Mouse (Mus musculus): ENCODE data around the gene Mccc1. TPM values are rescaled to one million over a fixed set of nuclear protein-coding genes. Genes with fewer than 3 reads are reported as not detected.

The Mccc1 gene
- polyA plus RNA-seq, 1 experiment, result 29.8 TPM

DNA sequence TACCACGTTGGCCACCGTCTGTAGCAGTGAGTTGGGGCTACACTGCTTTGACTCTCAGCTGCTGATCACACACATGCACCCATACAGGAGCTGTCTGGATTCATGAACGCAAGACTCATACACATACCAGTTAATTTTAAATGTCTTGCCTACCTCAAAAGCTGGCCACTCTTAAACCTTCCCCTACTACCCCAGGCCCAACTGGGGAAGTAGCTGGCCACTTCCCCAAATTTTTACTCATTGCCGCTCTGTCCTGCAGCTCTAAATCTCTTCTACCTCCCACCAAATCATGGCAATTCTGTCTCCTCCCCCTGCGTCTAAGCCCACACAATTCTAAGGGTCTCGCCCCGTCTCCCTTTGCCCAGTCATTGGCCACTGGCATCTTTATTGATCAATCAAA lies 52.3 kb downstream of the Mccc1 start:
- no peak overlapping the region for H3K4me3 ChIP-seq (ENCODE audit: insufficient read depth, low read length)
- TF ChIP-seq POLR2A (IDR thresholded peaks at IDR 0.05; ENCODE audit: extremely low read depth, insufficient read depth, low read length) (no peak), CTCF (IDR thresholded peaks at IDR 0.05; ENCODE audit: extremely low read depth, insufficient read depth, low read length) (no peak)
- no peak overlapping the region for H3K27ac ChIP-seq (ENCODE audit: insufficient read depth, low read length)
- no peaks in the 10 kb centered on the region for H3K4me1 ChIP-seq (ENCODE audit: control insufficient read depth, insufficient read depth, low read length)

DNA sequence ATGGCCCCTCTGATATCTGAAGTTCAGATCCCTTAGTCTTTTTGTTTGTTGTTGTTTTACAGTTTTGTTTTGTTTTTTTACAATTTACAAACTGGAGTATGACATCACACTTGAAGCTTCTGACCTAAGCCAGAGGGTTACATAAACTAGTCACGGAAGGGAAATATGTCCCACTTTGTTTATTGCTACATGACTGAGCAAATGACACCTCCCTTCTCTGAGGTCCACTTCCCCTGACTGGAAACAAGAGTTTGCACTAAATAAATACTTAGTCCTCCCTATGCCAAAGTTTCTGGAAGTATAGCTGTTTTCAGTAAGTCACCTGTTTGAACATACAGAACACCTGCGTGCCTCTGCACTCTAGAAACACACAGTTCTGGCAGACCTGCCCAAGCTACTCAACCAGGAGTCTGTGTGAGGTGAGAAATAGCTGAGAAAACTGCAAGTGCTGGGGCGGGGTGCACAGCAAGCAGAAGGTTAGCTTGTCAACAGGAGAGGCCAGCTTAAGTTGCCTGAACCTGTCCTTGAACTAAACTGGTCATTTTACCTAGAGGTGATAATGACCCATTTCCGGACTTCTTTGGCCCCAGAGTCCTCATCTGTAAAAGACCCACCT lies 59.9 kb downstream of the Mccc1 start:
- TF ChIP-seq POLR2A (IDR thresholded peaks at IDR 0.05; ENCODE audit: extremely low read depth, insufficient read depth, low read length), result no peak
- no peak for TF ChIP-seq CTCF (IDR thresholded peaks at IDR 0.05; ENCODE audit: extremely low read depth, insufficient read depth, low read length)
- no peak overlapping the region for H3K4me3 ChIP-seq (ENCODE audit: insufficient read depth, low read length)
- H3K4me1 ChIP-seq (ENCODE audit: control insufficient read depth, insufficient read depth, low read length), result no peaks in the 10 kb centered on the region
- no peak overlapping the region for H3K27ac ChIP-seq (ENCODE audit: insufficient read depth, low read length)

DNA sequence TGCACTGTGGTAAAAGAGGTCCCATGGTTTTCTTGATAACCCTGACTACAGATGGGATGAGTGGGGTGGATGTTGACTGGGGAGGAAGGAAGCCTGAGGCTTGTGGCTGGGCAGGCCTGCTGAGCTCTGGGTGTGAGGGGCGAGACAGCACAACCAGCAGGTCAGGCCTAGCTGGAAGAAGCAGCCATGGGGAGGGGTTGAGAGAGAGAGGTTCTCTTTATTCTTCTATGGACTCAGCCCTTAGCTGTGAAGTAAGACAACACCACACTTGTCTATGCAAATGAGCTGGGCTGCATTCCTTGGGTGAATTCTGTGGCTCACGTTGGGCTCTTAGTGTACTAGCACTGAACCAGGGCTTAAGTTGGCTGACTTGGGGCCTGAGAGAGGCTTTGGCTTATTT lies 60.4 kb downstream of the Mccc1 start:
- Histone ChIP-seq H3K27ac (ENCODE audit: insufficient read depth, low read length) (no peak overlapping the region), H3K4me3 (ENCODE audit: insufficient read depth, low read length) (no peak overlapping the region), H3K4me1 (ENCODE audit: control insufficient read depth, insufficient read depth, low read length) (no peaks in the 10 kb centered on the region)
- TF ChIP-seq POLR2A (IDR thresholded peaks at IDR 0.05; ENCODE audit: extremely low read depth, insufficient read depth, low read length) (no peak), CTCF (IDR thresholded peaks at IDR 0.05; ENCODE audit: extremely low read depth, insufficient read depth, low read length) (no peak)

DNA sequence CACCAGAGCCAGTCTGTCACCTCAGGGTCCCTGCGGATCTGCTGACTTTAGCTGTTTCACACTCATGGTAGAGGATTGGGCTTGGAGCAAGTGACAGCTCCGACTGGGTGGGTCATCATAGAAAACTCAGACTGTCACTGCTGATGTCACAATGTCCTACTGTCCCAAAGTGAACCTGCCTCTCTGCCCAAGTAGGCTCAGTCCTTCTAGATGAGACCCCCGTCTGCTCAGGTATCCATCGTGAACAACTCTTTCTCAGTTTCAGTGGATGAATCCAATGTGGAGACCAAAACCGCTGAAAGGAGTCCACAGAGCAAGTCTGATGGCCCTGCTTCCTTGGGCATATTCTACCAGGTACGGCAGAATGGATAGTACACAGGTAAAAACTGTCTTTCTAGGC lies 63.1 kb downstream of the Mccc1 start, which contains the start of gene Dcun1d1:
TSS of gene Dcun1d1 (minus strand) at position 101 of the 400 bp plus-strand sequence.
- H3K27ac ChIP-seq (ENCODE audit: insufficient read depth, low read length), result no peak within 1 kb of the TSS
- TF ChIP-seq CTCF (IDR thresholded peaks at IDR 0.05; ENCODE audit: extremely low read depth, insufficient read depth, low read length), result no peak
- no peak for TF ChIP-seq POLR2A (IDR thresholded peaks at IDR 0.05; ENCODE audit: extremely low read depth, insufficient read depth, low read length)

DNA sequence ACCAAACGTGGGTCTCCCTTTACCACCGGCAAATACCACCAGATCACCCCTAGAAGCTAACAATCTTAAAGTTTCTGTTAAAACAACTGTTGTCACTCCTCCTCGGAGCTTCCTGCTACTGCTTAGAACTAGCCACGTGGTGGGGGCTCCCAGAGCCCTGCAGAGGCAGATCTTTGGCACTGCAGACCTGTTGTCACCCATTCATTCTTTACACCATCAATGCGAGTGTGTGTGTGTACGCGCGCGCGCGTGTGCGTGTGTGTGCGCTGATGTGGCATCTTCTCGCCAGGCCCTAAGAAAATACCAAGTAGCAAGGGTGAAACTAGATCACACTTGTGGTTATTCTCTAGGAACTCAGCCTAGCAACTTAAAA lies 67.1 kb downstream of the Mccc1 start:
- peak overlapping the region; percentile 93 for H3K4me3 ChIP-seq (ENCODE audit: insufficient read depth, low read length)
- peak overlapping the region; percentile 91; the same call in 1 of the 2 replicates for H3K27ac ChIP-seq (ENCODE audit: insufficient read depth, low read length)
- TF ChIP-seq CTCF (IDR thresholded peaks at IDR 0.05; ENCODE audit: extremely low read depth, insufficient read depth, low read length) (no peak), POLR2A (IDR thresholded peaks at IDR 0.05; ENCODE audit: extremely low read depth, insufficient read depth, low read length) (no peak)
- peaks cover 7% of the 10 kb centered on the region for H3K4me1 ChIP-seq (ENCODE audit: control insufficient read depth, insufficient read depth, low read length)

More for the DNA sequence above, 63.1 kb downstream of the Mccc1 start, which contains the start of gene Dcun1d1:
- no peaks in the 10 kb centered on the region; the same call in 1 of the 2 replicates for H3K4me1 ChIP-seq (ENCODE audit: control insufficient read depth, insufficient read depth, low read length)
- H3K4me3 ChIP-seq (ENCODE audit: insufficient read depth, low read length), result no peak within 1 kb of the TSS

DNA sequence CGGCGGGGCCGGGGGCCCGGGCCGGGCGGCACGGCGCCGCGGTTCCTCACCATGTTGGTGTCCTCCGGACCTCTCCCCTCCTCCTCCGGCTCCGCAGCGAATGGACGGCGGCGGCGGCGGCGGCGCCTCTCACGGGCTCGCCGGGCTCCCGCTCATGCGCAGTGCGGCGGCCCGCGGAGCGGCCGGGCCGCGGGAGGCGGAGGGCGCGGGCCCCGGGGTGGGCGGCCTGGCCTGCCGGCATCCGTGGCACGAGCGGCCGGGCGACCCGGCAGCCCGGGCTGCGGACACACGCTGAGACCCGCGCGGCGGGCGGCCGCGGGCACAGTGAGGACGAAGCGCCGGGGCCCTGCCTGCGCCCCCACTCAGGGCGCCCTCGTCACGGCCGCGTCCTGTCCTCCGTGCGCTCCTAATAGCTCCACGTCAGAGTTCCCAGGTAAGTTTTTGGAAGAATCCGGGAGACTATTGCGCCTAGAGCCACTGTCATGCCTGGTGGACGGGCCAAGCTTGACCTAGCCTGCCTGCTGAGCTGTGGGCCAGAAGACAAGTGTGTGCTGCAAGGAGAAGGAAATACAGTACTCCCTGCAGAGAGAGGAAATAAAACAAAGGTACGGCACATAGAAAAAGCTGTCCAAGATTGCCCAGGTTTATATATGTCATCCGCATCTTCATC lies 67.6 kb downstream of the Mccc1 start:
- H3K4me3 ChIP-seq (ENCODE audit: insufficient read depth, low read length), result peak overlapping the region; percentile 93
- peaks cover 7% of the 10 kb centered on the region for H3K4me1 ChIP-seq (ENCODE audit: control insufficient read depth, insufficient read depth, low read length)
- no peak for TF ChIP-seq POLR2A (IDR thresholded peaks at IDR 0.05; ENCODE audit: extremely low read depth, insufficient read depth, low read length)
- TF ChIP-seq CTCF (IDR thresholded peaks at IDR 0.05; ENCODE audit: extremely low read depth, insufficient read depth, low read length), result no peak
- peak overlapping the region; percentile 91 for H3K27ac ChIP-seq (ENCODE audit: insufficient read depth, low read length)

DNA sequence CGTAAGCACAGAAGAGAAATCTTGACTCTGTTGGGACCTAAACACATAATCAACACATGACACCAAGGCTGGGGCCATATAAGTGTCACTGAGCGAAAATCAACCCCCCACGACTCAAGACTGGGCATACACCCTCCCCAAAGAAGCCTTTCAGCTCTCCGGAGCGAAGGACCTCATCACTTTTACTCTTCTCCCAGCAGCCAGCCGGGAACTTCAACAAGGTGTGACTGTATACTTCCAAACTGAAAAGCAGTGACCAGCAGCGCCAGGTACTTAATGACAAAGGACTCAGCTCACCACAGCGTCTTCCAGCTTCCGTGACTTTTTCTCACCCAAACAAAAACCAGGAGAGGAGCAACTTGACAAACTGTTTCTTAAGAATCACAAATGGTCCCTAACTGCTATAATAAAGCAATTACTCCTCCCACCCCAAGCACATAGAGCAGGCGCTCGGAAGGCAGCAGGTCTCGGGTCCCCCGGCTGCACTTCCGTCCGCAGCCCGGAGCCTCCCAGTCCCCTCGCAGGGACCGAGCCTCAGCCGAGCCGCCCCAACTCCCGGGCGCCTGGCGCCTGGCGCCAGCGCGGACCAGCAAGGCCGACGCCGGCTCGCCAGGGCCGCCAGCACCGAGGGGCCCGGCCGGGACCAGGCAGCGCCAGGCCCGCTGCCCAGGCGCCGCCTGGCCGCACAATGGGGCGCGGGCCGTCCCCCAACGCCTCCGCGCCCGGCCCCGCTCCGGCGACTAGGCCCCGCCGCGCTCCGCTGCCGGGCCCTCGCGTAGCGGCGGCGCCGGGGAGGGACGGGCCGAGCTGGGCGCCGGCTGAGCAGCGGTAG lies 68.4 kb downstream of the Mccc1 start:
- peaks cover 7% of the 10 kb centered on the region for H3K4me1 ChIP-seq (ENCODE audit: control insufficient read depth, insufficient read depth, low read length)
- TF ChIP-seq CTCF (IDR thresholded peaks at IDR 0.05; ENCODE audit: extremely low read depth, insufficient read depth, low read length) (no peak), POLR2A (IDR thresholded peaks at IDR 0.05; ENCODE audit: extremely low read depth, insufficient read depth, low read length) (no peak)
- H3K4me3 ChIP-seq (ENCODE audit: insufficient read depth, low read length), result peak overlapping the region; percentile 93
- peak overlapping the region; percentile 89 for H3K27ac ChIP-seq (ENCODE audit: insufficient read depth, low read length)

DNA sequence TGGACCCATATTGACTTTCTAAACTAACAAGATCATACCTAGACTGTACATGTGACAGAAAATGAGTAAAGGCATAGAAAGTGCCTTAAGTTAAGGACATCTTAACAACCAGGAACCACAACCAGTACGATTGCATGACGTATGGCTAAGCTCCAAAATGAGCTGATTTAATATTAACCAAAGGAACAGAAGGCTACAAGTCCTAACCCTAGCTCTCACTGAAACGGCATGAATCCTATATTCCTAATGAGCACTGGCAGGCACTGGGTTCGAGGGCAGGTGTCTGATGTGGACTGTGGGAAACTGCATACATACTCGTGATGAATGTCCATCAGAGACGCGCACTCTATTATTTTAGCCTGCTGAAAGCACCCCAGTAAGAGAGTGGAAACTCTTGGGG lies 69.1 kb downstream of the Mccc1 start:
- Histone ChIP-seq H3K4me1 (ENCODE audit: control insufficient read depth, insufficient read depth, low read length) (peaks cover 7% of the 10 kb centered on the region), H3K27ac (ENCODE audit: insufficient read depth, low read length) (no peak overlapping the region), H3K4me3 (ENCODE audit: insufficient read depth, low read length) (peak overlapping the region; percentile 93; the same call in 1 of the 2 replicates)
- no peak for TF ChIP-seq CTCF (IDR thresholded peaks at IDR 0.05; ENCODE audit: extremely low read depth, insufficient read depth, low read length)
- no peak for TF ChIP-seq POLR2A (IDR thresholded peaks at IDR 0.05; ENCODE audit: extremely low read depth, insufficient read depth, low read length)

DNA sequence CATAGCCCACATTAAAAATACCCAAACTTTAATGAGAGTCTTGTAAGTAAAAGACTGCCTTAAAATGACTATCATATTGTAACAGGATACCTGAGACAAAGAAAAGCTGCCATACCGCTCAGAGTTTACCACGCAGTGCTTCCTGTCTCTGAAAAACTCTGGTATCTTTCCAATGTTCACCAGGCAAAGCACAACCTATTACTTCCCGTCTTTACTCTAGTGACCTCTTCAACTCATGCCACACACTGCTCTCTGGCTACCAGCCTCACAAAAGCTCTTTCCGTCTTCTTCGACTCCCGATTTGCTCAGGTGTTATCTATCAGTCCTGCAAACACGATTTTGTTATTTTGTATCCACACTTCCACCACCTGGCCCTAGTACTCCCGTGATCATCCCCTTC lies 70.6 kb downstream of the Mccc1 start:
- Histone ChIP-seq H3K4me3 (ENCODE audit: insufficient read depth, low read length) (no peak overlapping the region), H3K27ac (ENCODE audit: insufficient read depth, low read length) (no peak overlapping the region), H3K4me1 (ENCODE audit: control insufficient read depth, insufficient read depth, low read length) (peaks cover 7% of the 10 kb centered on the region)
- TF ChIP-seq POLR2A (IDR thresholded peaks at IDR 0.05; ENCODE audit: extremely low read depth, insufficient read depth, low read length), result no peak
- no peak for TF ChIP-seq CTCF (IDR thresholded peaks at IDR 0.05; ENCODE audit: extremely low read depth, insufficient read depth, low read length)
